Mouse (Mus musculus): Measurements from ENCODE around the gene Nckap5.

GRCm38 (mm10) chr1:126490256-126490655 is 340.3 kb downstream of the Nckap5 start:
- TF ChIP-seq CTCF (IDR thresholded peaks at IDR 0.05 in 2 of 3, conservative IDR thresholded peaks at IDR 0.05 in 1 of 3; ENCODE audit: control insufficient read depth in 1 of 3, insufficient read depth in 1 of 3, low read depth in 2 of 3, low read length in 3 of 3, poor library complexity in 1 of 3, severe bottlenecking in 1 of 3) = no peak
- no peak for TF ChIP-seq EP300 (IDR thresholded peaks at IDR 0.05; ENCODE audit: low read depth in 1 of 2, low read length in 2 of 2)
- no peak for TF ChIP-seq CHD2 (IDR thresholded peaks at IDR 0.05; ENCODE audit: low read length)
- TF ChIP-seq ZKSCAN1 (IDR thresholded peaks at IDR 0.05; ENCODE audit: low read depth, low read length) = no peak
- TF ChIP-seq ELF1 (IDR thresholded peaks at IDR 0.05; ENCODE audit: low read depth, low read length) = no peak
- no peak for TF ChIP-seq RCOR1 (IDR thresholded peaks at IDR 0.05; ENCODE audit: low read depth, low read length)
- TF ChIP-seq GATA1 (IDR thresholded peaks at IDR 0.05; ENCODE audit: low read depth, low read length) = no peak
- TF ChIP-seq SMC3 (IDR thresholded peaks at IDR 0.05; ENCODE audit: low read depth, low read length) = no peak
- no peak for TF ChIP-seq KAT2A (conservative IDR thresholded peaks at IDR 0.05; ENCODE audit: low read depth, low read length)
- no peak for TF ChIP-seq RAD21 (IDR thresholded peaks at IDR 0.05; ENCODE audit: low read depth, low read length)
- no peak for TF ChIP-seq NRF1 (IDR thresholded peaks at IDR 0.05; ENCODE audit: insufficient read depth, low read depth, low read length, poor library complexity, severe bottlenecking)
- TF ChIP-seq CHD1 (IDR thresholded peaks at IDR 0.05; ENCODE audit: low read depth, low read length) = no peak
- TF ChIP-seq MYC (IDR thresholded peaks at IDR 0.05; ENCODE audit: low read depth, low read length) = no peak
- TF ChIP-seq POLR2AphosphoS5 (IDR thresholded peaks at IDR 0.05; ENCODE audit: borderline replicate concordance, low read depth, low read length) = no peak

Measured in MEL (cell line).